Mouse (Mus musculus): ENCODE measurements at regions not wholly inside any gene's neighbourhood (a gene's known extent, or its start where the extent isn't known, plus 50 kb on each side); places are given as distances from the start of the nearest gene placed in this dataset.

GRCm38 (mm10) chr3:34377913-34378312 is 272.3 kb upstream of the Sox2 start:
- H3K9ac ChIP-seq = no peak overlapping the region
- H3K9me3 ChIP-seq (ENCODE audit: low read depth, low read length) = no peaks in the 10 kb centered on the region
- H3K4me2 ChIP-seq = no peak overlapping the region
- H3K4me3 ChIP-seq (ENCODE audit: low read depth, low read length) = no peak overlapping the region
- H3K27me3 ChIP-seq (ENCODE audit: insufficient read depth, low read length) = no peaks in the 10 kb centered on the region
- no peak overlapping the region for H3K27ac ChIP-seq (ENCODE audit: low read depth)
- DNase-seq = no peak
- no peak for ATAC-seq (ENCODE audit: insufficient read depth)
- TF ChIP-seq CTCF (IDR thresholded peaks at IDR 0.05; ENCODE audit: low read depth) = no peak
- H3K36me3 ChIP-seq (ENCODE audit: insufficient read depth) = no peaks in the 10 kb centered on the region
- no peaks in the 10 kb centered on the region for H3K4me1 ChIP-seq (ENCODE audit: insufficient read depth)
- WGBS = 53% methylated on average over 2 of the region's 2 CpGs

GRCm38 (mm10) chr3:34377329-34377728 is 272.9 kb upstream of the Sox2 start:
- Histone ChIP-seq H3K36me3 (ENCODE audit: insufficient read depth) (no peaks in the 10 kb centered on the region), H3K27ac (ENCODE audit: low read depth) (no peak overlapping the region), H3K27me3 (ENCODE audit: insufficient read depth, low read length) (no peaks in the 10 kb centered on the region), H3K4me3 (ENCODE audit: low read depth, low read length) (no peak overlapping the region), H3K4me2 (no peak overlapping the region), H3K4me1 (ENCODE audit: insufficient read depth) (no peaks in the 10 kb centered on the region), H3K9me3 (ENCODE audit: low read depth, low read length) (no peaks in the 10 kb centered on the region), H3K9ac (no peak overlapping the region)
- ATAC-seq (ENCODE audit: insufficient read depth) = no peak
- WGBS = 63% methylated on average over 12 of the region's 12 CpGs
- no peak for DNase-seq
- no peak for TF ChIP-seq CTCF (IDR thresholded peaks at IDR 0.05; ENCODE audit: low read depth)

- Histone ChIP-seq H3K4me1 (ENCODE audit: insufficient read depth) (no peaks in the 10 kb centered on the region), H3K9ac (no peak overlapping the region), H3K27ac (ENCODE audit: low read depth) (no peak overlapping the region), H3K4me3 (ENCODE audit: low read depth, low read length) (no peak overlapping the region), H3K4me2 (no peak overlapping the region), H3K9me3 (ENCODE audit: low read depth, low read length) (no peaks in the 10 kb centered on the region), H3K36me3 (ENCODE audit: insufficient read depth) (no peaks in the 10 kb centered on the region), H3K27me3 (ENCODE audit: insufficient read depth, low read length) (no peaks in the 10 kb centered on the region)
- no peak for DNase-seq
- 80% methylated on average over 2 of the region's 2 CpGs for WGBS
- ATAC-seq (ENCODE audit: insufficient read depth) = no peak
- no peak for TF ChIP-seq CTCF (IDR thresholded peaks at IDR 0.05; ENCODE audit: low read depth)
Measured at GRCm38 (mm10) chr3:34371418-34371817, 278.8 kb upstream of the Sox2 start.

GRCm38 (mm10) chr3:34338100-34338499 is 257.0 kb upstream of the Dnajc19 start:
- no peaks in the 10 kb centered on the region for H3K36me3 ChIP-seq (ENCODE audit: insufficient read depth)
- 65% methylated on average over 9 of the region's 9 CpGs for WGBS

GRCm38 (mm10) chr3:34333555-34333954 is 252.4 kb upstream of the Dnajc19 start:
- Histone ChIP-seq H3K36me3 (ENCODE audit: insufficient read depth) (no peaks in the 10 kb centered on the region), H3K4me1 (ENCODE audit: insufficient read depth) (no peaks in the 10 kb centered on the region), H3K27me3 (ENCODE audit: insufficient read depth, low read length) (no peaks in the 10 kb centered on the region), H3K9ac (no peak overlapping the region), H3K4me2 (no peak overlapping the region), H3K27ac (ENCODE audit: low read depth) (no peak overlapping the region), H3K9me3 (ENCODE audit: low read depth, low read length) (no peaks in the 10 kb centered on the region), H3K4me3 (ENCODE audit: low read depth, low read length) (no peak overlapping the region)
- no peak for ATAC-seq (ENCODE audit: insufficient read depth)
- no peak for TF ChIP-seq CTCF (IDR thresholded peaks at IDR 0.05; ENCODE audit: low read depth)
- WGBS = 72% methylated on average over 4 of the region's 4 CpGs
- no peak for DNase-seq

More at GRCm38 (mm10) chr3:34338100-34338499, 257.0 kb upstream of the Dnajc19 start:
- ATAC-seq (ENCODE audit: insufficient read depth) = no peak
- no peaks in the 10 kb centered on the region for H3K4me1 ChIP-seq (ENCODE audit: insufficient read depth)
- H3K27ac ChIP-seq (ENCODE audit: low read depth) = no peak overlapping the region
- H3K4me3 ChIP-seq (ENCODE audit: low read depth, low read length) = no peak overlapping the region
- no peaks in the 10 kb centered on the region for H3K9me3 ChIP-seq (ENCODE audit: low read depth, low read length)
- H3K27me3 ChIP-seq (ENCODE audit: insufficient read depth, low read length) = no peaks in the 10 kb centered on the region; the same call in 1 of the 2 replicates
- no peak overlapping the region for H3K9ac ChIP-seq
- DNase-seq = no peak
- no peak for TF ChIP-seq CTCF (IDR thresholded peaks at IDR 0.05; ENCODE audit: low read depth)
- H3K4me2 ChIP-seq = no peak overlapping the region

GRCm38 (mm10) chr3:34331889-34332276 is 250.8 kb upstream of the Dnajc19 start:
- no peaks in the 10 kb centered on the region for H3K9me3 ChIP-seq (ENCODE audit: low read depth, low read length)
- H3K36me3 ChIP-seq (ENCODE audit: insufficient read depth) = no peaks in the 10 kb centered on the region
- ATAC-seq (ENCODE audit: insufficient read depth) = no peak
- no peak overlapping the region for H3K4me2 ChIP-seq
- no peak overlapping the region for H3K27ac ChIP-seq (ENCODE audit: low read depth)
- no peaks in the 10 kb centered on the region for H3K4me1 ChIP-seq (ENCODE audit: insufficient read depth)
- no peak for TF ChIP-seq CTCF (IDR thresholded peaks at IDR 0.05; ENCODE audit: low read depth)
- no peaks in the 10 kb centered on the region for H3K27me3 ChIP-seq (ENCODE audit: insufficient read depth, low read length)
- H3K9ac ChIP-seq = no peak overlapping the region
- no peak for DNase-seq
- H3K4me3 ChIP-seq (ENCODE audit: low read depth, low read length) = no peak overlapping the region
- WGBS = 53% methylated on average over 5 of the region's 5 CpGs

GRCm38 (mm10) chr3:34330970-34331888 is 250.1 kb upstream of the Dnajc19 start:
- Histone ChIP-seq H3K4me3 (ENCODE audit: low read depth, low read length) (no peak overlapping the region), H3K9me3 (ENCODE audit: low read depth, low read length) (no peaks in the 10 kb centered on the region), H3K27ac (ENCODE audit: low read depth) (no peak overlapping the region), H3K4me1 (ENCODE audit: insufficient read depth) (no peaks in the 10 kb centered on the region), H3K9ac (no peak overlapping the region), H3K4me2 (no peak overlapping the region), H3K36me3 (ENCODE audit: insufficient read depth) (no peaks in the 10 kb centered on the region), H3K27me3 (ENCODE audit: insufficient read depth, low read length) (no peaks in the 10 kb centered on the region)
- 47% methylated on average over 22 of the region's 22 CpGs for WGBS
- DNase-seq = no peak
- no peak for TF ChIP-seq CTCF (IDR thresholded peaks at IDR 0.05; ENCODE audit: low read depth)
- ATAC-seq (ENCODE audit: insufficient read depth) = no peak

All from lung, embryonic 14.5 days (tissue).